Mouse (Mus musculus): ENCODE data around the gene Vmn1r10.

The Vmn1r10 gene

GRCm38 (mm10) chr6:57109154-57109553 lies at the start of gene Vmn1r10:
Gene Vmn1r10 (plus strand): TSS chr6:57109454.
- DNase-seq (ENCODE audit: low read depth, low spot score), result no peak

- DNase-seq (ENCODE audit: low read depth, low spot score), result no peak
Observed at GRCm38 (mm10) chr6:57063730-57064129, 45.5 kb upstream of the Vmn1r10 start.

GRCm38 (mm10) chr6:57066487-57066886 lies 42.8 kb upstream of the Vmn1r10 start, which contains the start of gene Vmn1r9:
Gene Vmn1r9 (plus strand): TSS chr6:57066787.
- no peak for DNase-seq (ENCODE audit: low read depth, low spot score)

GRCm38 (mm10) chr6:57106358-57106757 lies 2.9 kb upstream of the Vmn1r10 start:
- DNase-seq (ENCODE audit: low read depth, low spot score), result peak; percentile 0

- DNase-seq (ENCODE audit: low read depth, low spot score), result no peak
Observed at GRCm38 (mm10) chr6:57133155-57133554, 23.9 kb downstream of the Vmn1r10 start, which contains the start of gene Vmn1r11. Gene Vmn1r11 (plus strand): TSS chr6:57133455.

- DNase-seq (ENCODE audit: low read depth, low spot score), result no peak
Observed at GRCm38 (mm10) chr6:57156619-57157018, 47.4 kb downstream of the Vmn1r10 start, which contains the start of gene Vmn1r12. Gene Vmn1r12 (plus strand): TSS chr6:57156919.
